Mouse (Mus musculus) E14TG2a.4 (cell line): ENCODE data around the gene Hoxc13.
A peak's percentile ranks its signal among the peaks of the same experiment; 100 is the strongest.

Source experiments
- H3K27me3 ChIP-seq: 2 replicates; pipeline ENCODE4 v1.6.1; 2014; ENCODE audit warnings: low read length, control low read depth; ENCODE audit not compliant: insufficient read depth
- H3K36me3 ChIP-seq: 2 replicates; pipeline ENCODE4 v1.6.1; 2014; ENCODE audit warnings: low read length, control low read depth; ENCODE audit not compliant: insufficient read depth
- H3K4me1 ChIP-seq: replicated peaks from 2 replicates; pipeline ENCODE4 v1.6.1; 2014; ENCODE audit warnings: low read depth, low read length, control low read depth
- H3K4me3 ChIP-seq: replicated peaks from 2 replicates; pipeline ENCODE4 v1.5.1; 2014; ENCODE audit warnings: mild to moderate bottlenecking, low read length
- H3K9me3 ChIP-seq: 2 replicates; pipeline ENCODE4 v1.6.1; 2014; ENCODE audit warnings: low read length, control low read depth
- CTCF ChIP-seq: conservative IDR thresholded peaks from 2 replicates; pipeline ENCODE4 v1.5.1; 2014; ENCODE audit warnings: low read length
- NANOG ChIP-seq: IDR thresholded peaks from 2 replicates; pipeline ENCODE4 v1.6.1; 2014; ENCODE audit warnings: borderline replicate concordance, low read length, mixed read lengths
- POU5F1 ChIP-seq: IDR thresholded peaks from 2 replicates; pipeline ENCODE4 v1.6.1; 2014; ENCODE audit warnings: low read length, borderline replicate concordance

Gene Hoxc13

GRCm38 (mm10) chr15:102943468-102943813 is 22.5 kb downstream of the Hoxc13 start:
- Histone ChIP-seq H3K4me1 (peaks cover 43% of the 10 kb centered on the region), H3K9me3 (no peaks in the 10 kb centered on the region), H3K4me3 (peak overlapping the region; percentile 69), H3K36me3 (no peaks in the 10 kb centered on the region), H3K27me3 (peaks cover 96% of the 10 kb centered on the region)
- no peak for TF ChIP-seq NANOG

DNA sequence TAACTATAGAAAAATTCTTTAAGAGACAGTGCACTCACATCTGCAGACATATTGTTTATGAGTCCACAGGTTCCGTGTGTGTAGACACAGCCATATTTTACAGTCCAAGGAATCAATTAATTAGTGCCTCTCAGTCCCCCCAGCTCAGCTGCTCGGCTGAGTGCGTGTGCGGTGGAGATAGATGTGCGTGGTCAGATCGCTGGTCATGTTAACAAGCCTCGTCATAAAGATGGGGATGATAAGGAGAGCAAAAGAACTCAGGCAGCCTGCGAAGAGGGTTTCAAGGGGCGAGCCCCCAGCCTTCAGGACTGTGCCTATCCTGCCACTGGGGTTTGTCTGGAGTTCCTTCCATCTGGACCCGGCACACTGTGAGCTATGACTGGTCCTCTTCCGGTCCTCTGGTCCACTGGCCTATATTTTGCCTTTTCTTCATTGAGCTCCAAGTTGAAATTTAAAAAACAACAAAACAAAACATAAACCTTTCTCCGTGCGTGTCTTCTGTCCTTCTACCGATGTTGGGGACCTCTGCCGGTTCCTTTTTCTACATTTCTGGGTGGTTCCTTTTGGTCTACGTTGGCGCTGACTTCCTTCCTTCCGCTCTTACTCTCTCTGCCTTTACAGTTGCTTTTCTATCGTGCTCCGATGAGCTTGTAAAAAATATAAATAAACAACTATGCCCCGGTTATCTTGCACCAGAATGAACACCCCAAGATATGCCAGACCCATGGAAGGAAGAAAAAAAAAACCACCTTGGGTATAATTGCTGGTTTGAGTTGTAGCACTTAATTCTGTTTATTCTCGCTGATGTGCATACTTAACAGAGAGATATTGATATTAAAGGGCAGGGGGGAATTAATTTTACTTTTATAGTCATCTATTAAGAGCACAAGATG is 24.5 kb downstream of the Hoxc13 start:
- H3K36me3 ChIP-seq = no peaks in the 10 kb centered on the region
- no peaks in the 10 kb centered on the region for H3K9me3 ChIP-seq
- H3K27me3 ChIP-seq = peaks cover 96% of the 10 kb centered on the region
- TF ChIP-seq NANOG (no peak), POU5F1 (no peak), CTCF (no peak)
- no peak overlapping the region for H3K4me3 ChIP-seq
- H3K4me1 ChIP-seq = peaks cover 29% of the 10 kb centered on the region

GRCm38 (mm10) chr15:102947276-102947675 is 26.4 kb downstream of the Hoxc13 start:
- Histone ChIP-seq H3K4me1 (peaks cover 36% of the 10 kb centered on the region), H3K9me3 (peaks cover 5% of the 10 kb centered on the region; the same call in 1 of the 2 replicates), H3K4me3 (no peak overlapping the region), H3K27me3 (peaks cover 96% of the 10 kb centered on the region), H3K36me3 (no peaks in the 10 kb centered on the region)
- TF ChIP-seq NANOG (no peak), POU5F1 (no peak)

- H3K9me3 ChIP-seq = peaks cover 5% of the 10 kb centered on the region; the same call in 1 of the 2 replicates
- H3K27me3 ChIP-seq = peaks cover 97% of the 10 kb centered on the region
- TF ChIP-seq NANOG (no peak), POU5F1 (no peak)
- no peak overlapping the region for H3K4me3 ChIP-seq
- no peaks in the 10 kb centered on the region for H3K36me3 ChIP-seq
- peaks cover 30% of the 10 kb centered on the region for H3K4me1 ChIP-seq
These were observed 27.9 kb downstream of the Hoxc13 start for GRCm38 (mm10) chr15:102948842-102949241.

GRCm38 (mm10) chr15:102949696-102950095 is 28.8 kb downstream of the Hoxc13 start:
- H3K9me3 ChIP-seq = peaks cover 5% of the 10 kb centered on the region; the same call in 1 of the 2 replicates
- H3K27me3 ChIP-seq = peaks cover 99% of the 10 kb centered on the region
- H3K4me1 ChIP-seq = peaks cover 37% of the 10 kb centered on the region
- TF ChIP-seq CTCF (no peak), NANOG (no peak), POU5F1 (no peak)
- no peak overlapping the region for H3K4me3 ChIP-seq
- no peaks in the 10 kb centered on the region for H3K36me3 ChIP-seq

DNA sequence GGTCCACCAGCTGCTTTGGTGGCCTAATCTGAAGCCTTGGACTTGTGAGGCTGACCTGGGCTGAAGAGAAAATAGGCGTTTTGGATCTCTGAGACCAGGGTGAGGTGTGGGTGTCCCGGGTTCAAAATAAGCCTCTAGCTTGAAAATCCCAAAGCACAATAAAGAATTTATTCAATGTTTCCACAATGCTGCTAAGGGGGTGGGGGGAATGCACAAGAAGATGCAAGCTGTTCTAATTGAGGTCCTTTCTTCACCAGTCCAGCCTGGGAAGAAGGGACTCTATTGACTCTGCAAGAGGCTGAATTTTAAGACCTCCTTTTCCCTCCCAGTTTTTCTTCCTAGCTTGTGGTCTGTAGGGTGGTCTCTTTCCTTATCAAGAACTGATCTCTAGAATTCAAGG is 30.0 kb downstream of the Hoxc13 start:
- Histone ChIP-seq H3K4me3 (no peak overlapping the region), H3K27me3 (peaks cover 98% of the 10 kb centered on the region)
- TF ChIP-seq NANOG (no peak), POU5F1 (no peak), CTCF (no peak)

GRCm38 (mm10) chr15:102953561-102953960 is 32.7 kb downstream of the Hoxc13 start:
- no peak for TF ChIP-seq POU5F1
- no peak for TF ChIP-seq CTCF
- TF ChIP-seq NANOG = no peak
- H3K4me3 ChIP-seq = no peak overlapping the region

More for the DNA sequence above, 30.0 kb downstream of the Hoxc13 start:
- H3K4me1 ChIP-seq = peaks cover 46% of the 10 kb centered on the region
- H3K9me3 ChIP-seq = peaks cover 5% of the 10 kb centered on the region; the same call in 1 of the 2 replicates
- no peaks in the 10 kb centered on the region for H3K36me3 ChIP-seq

DNA sequence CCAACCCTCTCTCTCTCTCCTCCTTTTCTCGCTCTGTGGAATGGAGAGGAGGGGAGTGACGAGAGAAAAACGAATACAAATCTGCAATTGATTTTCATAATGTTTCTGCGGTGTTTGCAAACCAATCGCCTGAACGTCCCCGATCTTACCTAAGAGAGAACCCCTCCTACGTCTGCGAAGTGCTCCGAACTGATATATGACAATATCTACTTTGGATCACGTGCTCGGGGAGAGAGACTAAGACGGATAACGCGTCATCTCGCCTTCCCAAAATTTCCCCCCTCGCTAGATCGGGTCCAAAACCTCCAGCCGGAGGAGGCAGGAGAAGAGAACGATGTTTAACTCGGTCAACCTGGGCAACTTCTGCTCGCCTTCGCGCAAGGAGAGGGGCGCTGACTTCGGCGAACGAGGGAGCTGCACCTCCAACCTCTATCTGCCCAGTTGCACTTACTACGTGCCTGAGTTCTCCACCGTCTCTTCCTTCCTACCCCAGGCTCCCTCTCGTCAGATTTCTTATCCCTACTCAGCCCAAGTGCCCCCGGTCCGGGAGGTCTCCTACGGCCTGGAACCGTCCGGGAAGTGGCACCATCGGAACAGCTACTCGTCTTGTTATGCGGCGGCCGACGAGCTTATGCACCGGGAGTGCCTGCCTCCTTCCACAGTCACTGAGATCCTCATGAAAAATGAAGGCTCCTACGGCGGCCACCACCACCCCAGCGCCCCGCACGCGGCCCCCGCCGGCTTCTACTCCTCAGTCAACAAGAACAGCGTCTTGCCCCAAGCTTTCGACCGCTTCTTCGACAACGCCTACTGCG is 33.5 kb downstream of the Hoxc13 start, which contains the start of gene Hoxc11:
Hoxc11 (plus strand) TSS at position 236 of the 815 bp plus-strand sequence.
- Histone ChIP-seq H3K27me3 (peaks cover 96% of the 10 kb centered on the region), H3K4me1 (peaks cover 48% of the 10 kb centered on the region), H3K4me3 (peak within 1 kb of the TSS; percentile 58), H3K36me3 (no peaks in the 10 kb centered on the region), H3K9me3 (peaks cover 5% of the 10 kb centered on the region; the same call in 1 of the 2 replicates)
- TF ChIP-seq NANOG (no peak), CTCF (no peak), POU5F1 (no peak)

More at GRCm38 (mm10) chr15:102953561-102953960, 32.7 kb downstream of the Hoxc13 start:
- no peaks in the 10 kb centered on the region for H3K36me3 ChIP-seq
- peaks cover 5% of the 10 kb centered on the region; the same call in 1 of the 2 replicates for H3K9me3 ChIP-seq
- H3K27me3 ChIP-seq = peaks cover 98% of the 10 kb centered on the region
- peaks cover 48% of the 10 kb centered on the region for H3K4me1 ChIP-seq
